Mouse (Mus musculus): ENCODE measurements at regions not wholly inside any gene's neighbourhood (a gene's known extent, or its start where the extent isn't known, plus 50 kb on each side); places are given as distances from the start of the nearest gene placed in this dataset.

DNA sequence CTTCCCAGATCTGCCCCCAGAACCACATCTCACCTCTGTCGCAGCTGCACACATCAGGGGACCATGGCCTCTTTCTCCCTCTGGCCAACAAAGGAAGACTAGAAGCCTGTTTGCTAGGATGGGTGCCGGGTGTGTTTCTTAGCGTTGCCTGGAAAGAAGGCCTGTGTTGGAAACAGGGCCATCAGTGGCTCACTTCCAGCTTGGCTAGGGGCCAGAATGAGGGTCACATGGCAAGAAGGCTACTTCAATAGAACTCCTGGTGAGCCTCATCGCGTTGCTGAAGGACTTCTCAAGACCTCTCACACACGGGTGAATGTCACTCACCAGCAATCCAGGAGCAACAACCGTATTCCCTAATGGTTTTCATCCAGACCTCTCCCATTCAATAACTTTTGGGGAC lies 115.0 kb downstream of the Tle3 start:
- TF ChIP-seq CTCF (conservative IDR thresholded peaks at IDR 0.05; ENCODE audit: low read length) = no peak
- no peak for TF ChIP-seq NANOG (IDR thresholded peaks at IDR 0.05; ENCODE audit: borderline replicate concordance, low read length)

All from E14TG2a.4 (cell line).